Mouse (Mus musculus): ENCODE data around the gene Hoxb7. TPM values are rescaled to one million over a fixed set of nuclear protein-coding genes. Genes with fewer than 3 reads are reported as not detected.

Gene Hoxb7
- polyA plus RNA-seq, 1 experiment from 2014 or later: 2.5 TPM

GRCm38 (mm10) chr11:96260310-96260970, 26.0 kb upstream of the Hoxb7 start:
- H3K4me3 ChIP-seq: no peak overlapping the region
- H3K27me3 ChIP-seq: peaks cover 100% of the 10 kb centered on the region
- H3K4me2 ChIP-seq: peak overlapping the region; percentile 18; the same call in 1 of the 2 replicates
- no peak overlapping the region for H3K9ac ChIP-seq
- H3K36me3 ChIP-seq: no peaks in the 10 kb centered on the region
- 2% methylated on average over 23 of the region's 23 CpGs for WGBS
- no peaks in the 10 kb centered on the region for H3K9me3 ChIP-seq
- peak; percentile 37; the same call in 1 of the 2 replicates for ATAC-seq (ENCODE audit: borderline replicate concordance, extremely low read depth, low FRiP score, low TSS enrichment)
- peaks cover 15% of the 10 kb centered on the region for H3K4me1 ChIP-seq
- no peak overlapping the region for H3K27ac ChIP-seq

- peaks cover 15% of the 10 kb centered on the region for H3K4me1 ChIP-seq
- WGBS: 2% methylated on average over 24 of the region's 24 CpGs
- peaks cover 100% of the 10 kb centered on the region for H3K27me3 ChIP-seq
- H3K9ac ChIP-seq: no peak overlapping the region
- H3K27ac ChIP-seq: no peak overlapping the region
- 0 out of 2 replicates have a peak, but pooled peaks have one; percentile 48 for ATAC-seq (ENCODE audit: borderline replicate concordance, extremely low read depth, low FRiP score, low TSS enrichment)
- H3K9me3 ChIP-seq: no peaks in the 10 kb centered on the region
- H3K4me3 ChIP-seq: no peak overlapping the region
- H3K4me2 ChIP-seq: no peak overlapping the region
- no peaks in the 10 kb centered on the region for H3K36me3 ChIP-seq
Observed at GRCm38 (mm10) chr11:96261323-96261890, 25.0 kb upstream of the Hoxb7 start.

GRCm38 (mm10) chr11:96262262-96262830, 24.1 kb upstream of the Hoxb7 start:
- no peak overlapping the region for H3K27ac ChIP-seq
- no peak overlapping the region for H3K4me3 ChIP-seq
- WGBS: 8% methylated on average over 6 of the region's 6 CpGs
- no peak for ATAC-seq (ENCODE audit: borderline replicate concordance, extremely low read depth, low FRiP score, low TSS enrichment)
- no peaks in the 10 kb centered on the region for H3K9me3 ChIP-seq
- H3K27me3 ChIP-seq: peaks cover 100% of the 10 kb centered on the region
- no peaks in the 10 kb centered on the region for H3K36me3 ChIP-seq
- peaks cover 15% of the 10 kb centered on the region for H3K4me1 ChIP-seq
- no peak overlapping the region for H3K9ac ChIP-seq
- H3K4me2 ChIP-seq: no peak overlapping the region

- Histone ChIP-seq H3K4me3 (no peak overlapping the region), H3K9me3 (no peaks in the 10 kb centered on the region), H3K4me1 (peaks cover 15% of the 10 kb centered on the region), H3K9ac (no peak overlapping the region), H3K27ac (no peak overlapping the region), H3K4me2 (no peak overlapping the region), H3K27me3 (peaks cover 99% of the 10 kb centered on the region), H3K36me3 (no peaks in the 10 kb centered on the region)
- no peak for ATAC-seq (ENCODE audit: borderline replicate concordance, extremely low read depth, low FRiP score, low TSS enrichment)
- 5% methylated on average over 33 of the region's 33 CpGs for WGBS
Observed at GRCm38 (mm10) chr11:96263636-96264389, 22.6 kb upstream of the Hoxb7 start.

- no peak overlapping the region for H3K4me3 ChIP-seq
- H3K4me1 ChIP-seq: peaks cover 16% of the 10 kb centered on the region
- H3K27ac ChIP-seq: no peak overlapping the region
- H3K9ac ChIP-seq: no peak overlapping the region
- no peak for ATAC-seq (ENCODE audit: borderline replicate concordance, extremely low read depth, low FRiP score, low TSS enrichment)
- WGBS: 16% methylated on average over 8 of the region's 8 CpGs
- H3K4me2 ChIP-seq: no peak overlapping the region
- no peaks in the 10 kb centered on the region for H3K9me3 ChIP-seq
- no peaks in the 10 kb centered on the region for H3K36me3 ChIP-seq
- H3K27me3 ChIP-seq: peaks cover 99% of the 10 kb centered on the region
Observed at GRCm38 (mm10) chr11:96264390-96265020, 21.9 kb upstream of the Hoxb7 start.

DNA sequence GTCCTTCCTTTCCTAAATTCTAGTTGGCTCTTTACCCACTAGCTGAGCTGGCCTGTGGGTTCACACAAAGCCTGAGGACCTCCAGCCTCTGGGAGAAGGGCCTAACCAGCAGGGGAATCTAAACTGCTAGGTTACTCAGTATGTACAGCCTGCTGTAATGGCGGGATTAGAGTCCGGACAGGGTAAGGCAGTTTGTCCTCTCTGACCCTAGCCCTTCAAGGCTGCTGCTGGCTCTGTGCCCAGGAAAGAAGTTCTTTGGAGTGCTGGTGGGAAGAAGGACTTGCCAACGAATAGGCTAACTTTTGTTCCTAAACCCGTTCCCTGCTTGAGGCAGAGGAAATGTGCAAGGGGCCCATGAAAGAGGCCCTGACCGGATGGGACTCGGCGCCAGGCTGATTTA, 20.5 kb upstream of the Hoxb7 start:
- Histone ChIP-seq H3K36me3 (no peaks in the 10 kb centered on the region), H3K4me1 (peaks cover 20% of the 10 kb centered on the region), H3K4me2 (no peak overlapping the region), H3K4me3 (no peak overlapping the region), H3K27ac (no peak overlapping the region), H3K9ac (no peak overlapping the region), H3K9me3 (no peaks in the 10 kb centered on the region), H3K27me3 (peaks cover 99% of the 10 kb centered on the region)
- no peak for ATAC-seq (ENCODE audit: borderline replicate concordance, extremely low read depth, low FRiP score, low TSS enrichment)
- WGBS: 5% methylated on average over 7 of the region's 7 CpGs

DNA sequence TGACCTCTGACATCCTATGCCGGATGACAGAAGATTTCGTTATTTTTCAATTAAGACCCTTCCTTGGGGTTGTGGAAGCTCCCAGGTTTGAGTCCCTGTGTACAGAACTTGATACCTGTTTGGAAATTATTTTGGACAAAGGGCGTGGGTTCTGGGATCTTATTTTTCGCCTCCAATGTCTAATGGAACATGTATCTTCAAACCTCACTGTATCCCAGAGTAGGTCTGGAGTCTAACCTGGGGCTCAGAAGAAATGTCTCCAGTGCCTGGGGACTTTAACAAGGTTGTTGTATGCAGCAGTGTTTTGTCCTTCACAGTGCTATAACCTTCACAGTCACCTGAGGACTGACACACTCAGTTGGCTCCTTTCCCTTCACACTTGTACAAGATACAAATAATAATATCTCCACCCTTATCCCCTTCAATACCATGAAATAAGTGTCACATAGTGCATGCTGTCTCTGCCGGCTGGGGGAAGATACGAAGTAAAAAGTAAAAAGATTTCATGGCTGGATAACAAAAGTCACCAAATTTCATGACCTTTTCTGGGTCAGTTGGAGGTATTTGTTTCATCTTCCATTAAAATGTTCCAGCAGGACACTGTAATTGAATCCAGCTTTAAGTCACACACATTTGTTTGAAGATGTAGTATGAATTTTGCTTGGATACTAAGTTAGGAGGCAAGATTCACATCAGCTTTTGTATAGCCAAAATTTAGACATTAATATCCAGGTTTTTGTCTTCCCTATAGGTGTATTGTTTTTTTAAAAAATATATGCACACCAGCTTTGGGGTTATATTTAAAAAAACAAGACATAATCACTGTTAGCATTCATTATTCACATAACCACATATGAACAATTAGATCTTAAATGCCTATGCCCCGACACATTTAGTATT, 19.2 kb upstream of the Hoxb7 start:
- ATAC-seq (ENCODE audit: borderline replicate concordance, extremely low read depth, low FRiP score, low TSS enrichment): no peak
- Histone ChIP-seq H3K27me3 (peaks cover 99% of the 10 kb centered on the region), H3K9me3 (no peaks in the 10 kb centered on the region), H3K4me1 (peaks cover 27% of the 10 kb centered on the region), H3K4me3 (no peak overlapping the region), H3K27ac (no peak overlapping the region), H3K36me3 (no peaks in the 10 kb centered on the region), H3K9ac (no peak overlapping the region), H3K4me2 (no peak overlapping the region)
- 21% methylated on average over 7 of the region's 7 CpGs for WGBS

GRCm38 (mm10) chr11:96268031-96268745, 18.2 kb upstream of the Hoxb7 start:
- Histone ChIP-seq H3K27me3 (peaks cover 99% of the 10 kb centered on the region), H3K9me3 (no peaks in the 10 kb centered on the region), H3K9ac (no peak overlapping the region), H3K4me3 (no peak overlapping the region), H3K4me1 (peaks cover 34% of the 10 kb centered on the region), H3K36me3 (no peaks in the 10 kb centered on the region), H3K4me2 (no peak overlapping the region), H3K27ac (no peak overlapping the region)
- 4% methylated on average over 1 of the region's 1 CpGs for WGBS
- no peak for ATAC-seq (ENCODE audit: borderline replicate concordance, extremely low read depth, low FRiP score, low TSS enrichment)

DNA sequence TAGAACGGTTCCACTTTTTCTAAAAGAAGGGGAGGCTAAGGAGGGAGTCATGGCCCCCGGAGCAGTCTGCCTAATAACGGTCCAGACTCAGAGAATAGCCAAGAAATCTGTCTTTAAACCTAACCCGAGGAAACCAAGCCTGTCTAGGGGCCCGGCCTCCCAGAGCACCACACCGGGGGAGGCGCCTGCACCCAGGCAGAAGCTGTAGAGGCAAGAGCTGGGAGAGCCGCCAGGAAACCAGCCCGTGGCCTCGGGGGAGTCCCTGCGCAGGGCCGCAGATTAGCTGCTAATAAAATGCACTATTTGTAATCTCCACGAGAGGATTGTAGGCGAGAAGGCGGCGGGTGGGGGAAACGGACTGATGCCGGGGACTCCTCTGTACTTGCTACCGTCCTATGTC, 16.6 kb upstream of the Hoxb7 start:
- no peak; the same call in 1 of the 2 replicates for ATAC-seq (ENCODE audit: borderline replicate concordance, extremely low read depth, low FRiP score, low TSS enrichment)
- Histone ChIP-seq H3K9me3 (no peaks in the 10 kb centered on the region), H3K27me3 (peaks cover 99% of the 10 kb centered on the region), H3K36me3 (no peaks in the 10 kb centered on the region), H3K9ac (no peak overlapping the region), H3K4me1 (peaks cover 34% of the 10 kb centered on the region), H3K27ac (no peak overlapping the region), H3K4me2 (no peak overlapping the region), H3K4me3 (no peak overlapping the region)
- WGBS: 2% methylated on average over 19 of the region's 19 CpGs

GRCm38 (mm10) chr11:96270996-96271540, 15.4 kb upstream of the Hoxb7 start, which contains the start of gene Hoxb9:
Gene Hoxb9, plus strand, starts transcription at chr11:96271457.
- H3K4me2 ChIP-seq: peak within 1 kb of the TSS; percentile 57
- H3K36me3 ChIP-seq: no peaks in the 10 kb centered on the region
- no peak within 1 kb of the TSS for H3K27ac ChIP-seq
- ATAC-seq (ENCODE audit: borderline replicate concordance, extremely low read depth, low FRiP score, low TSS enrichment): no peak
- H3K4me1 ChIP-seq: peaks cover 34% of the 10 kb centered on the region
- under 1% methylated on average over 36 of the region's 40 CpGs for WGBS
- no peaks in the 10 kb centered on the region for H3K9me3 ChIP-seq
- no peak within 1 kb of the TSS for H3K9ac ChIP-seq
- peak within 1 kb of the TSS; percentile 36 for H3K4me3 ChIP-seq
- peaks cover 99% of the 10 kb centered on the region for H3K27me3 ChIP-seq
